Mouse (Mus musculus) left cerebral cortex, postnatal 10 days (tissue): ENCODE results near the gene Dct. TPM values are rescaled to one million over a fixed set of nuclear protein-coding genes. Genes with fewer than 3 reads are reported as not detected.

Source experiments
- DNase-seq, 2 experiments: peaks; one replicate each; pipeline ENCODE4 v3.0.0; 2021 to 2022; ENCODE audit warnings: low spot score in 2 of 2, mixed read lengths in 1 of 2; ENCODE audit errors: extremely low spot score in 1 of 2
- intact Hi-C: fragments of 180-260 bp; cut with DNase I; formaldehyde crosslinking; loops from one replicate; pipeline ENCODE4 v1.15.1; 2025
- total RNA-seq, 2 experiments: library from RNA; stranded (reverse); gene quantifications; 2 replicates each; pipeline ENCODE4 v1.2.3; 2021

The Dct gene
- total RNA-seq: under 1 TPM; 0.18 to 0.21 TPM

DNA sequence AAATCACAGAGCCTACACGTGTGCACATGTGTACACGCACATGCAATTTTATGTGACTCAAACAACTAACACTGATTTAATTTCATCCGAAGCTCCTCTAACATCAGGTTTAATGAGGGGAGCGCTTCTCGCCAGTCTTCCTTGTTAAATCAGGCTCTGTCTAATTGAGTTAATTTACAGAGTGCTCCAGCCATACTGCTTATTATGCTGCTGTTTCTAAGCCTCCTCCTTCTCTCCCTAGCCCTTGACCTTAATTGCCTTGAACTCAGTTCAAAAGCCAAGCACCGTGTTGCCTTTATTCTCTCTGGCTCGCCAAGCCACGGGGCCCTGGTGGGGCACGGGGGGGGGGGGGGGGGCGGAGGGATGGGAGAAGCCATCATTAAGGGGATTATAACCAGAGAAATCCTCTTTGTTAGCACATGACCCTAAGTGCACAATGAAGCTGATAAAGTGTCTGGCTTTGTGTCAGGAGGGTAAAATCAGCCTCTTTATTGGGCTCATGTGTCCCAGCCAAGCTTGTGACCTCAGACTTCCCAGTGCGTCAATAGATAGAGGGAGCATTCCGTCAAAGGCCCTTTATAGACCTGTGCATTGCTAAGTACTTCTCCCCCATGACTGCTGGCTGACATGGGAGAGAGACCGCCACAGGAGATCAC lies at the start of gene Dct:
TSS of gene Dct (minus strand) at position 270 of the 656 bp plus-strand sequence.
- intact Hi-C loops: no loop called here
- no peak for DNase-seq

DNA sequence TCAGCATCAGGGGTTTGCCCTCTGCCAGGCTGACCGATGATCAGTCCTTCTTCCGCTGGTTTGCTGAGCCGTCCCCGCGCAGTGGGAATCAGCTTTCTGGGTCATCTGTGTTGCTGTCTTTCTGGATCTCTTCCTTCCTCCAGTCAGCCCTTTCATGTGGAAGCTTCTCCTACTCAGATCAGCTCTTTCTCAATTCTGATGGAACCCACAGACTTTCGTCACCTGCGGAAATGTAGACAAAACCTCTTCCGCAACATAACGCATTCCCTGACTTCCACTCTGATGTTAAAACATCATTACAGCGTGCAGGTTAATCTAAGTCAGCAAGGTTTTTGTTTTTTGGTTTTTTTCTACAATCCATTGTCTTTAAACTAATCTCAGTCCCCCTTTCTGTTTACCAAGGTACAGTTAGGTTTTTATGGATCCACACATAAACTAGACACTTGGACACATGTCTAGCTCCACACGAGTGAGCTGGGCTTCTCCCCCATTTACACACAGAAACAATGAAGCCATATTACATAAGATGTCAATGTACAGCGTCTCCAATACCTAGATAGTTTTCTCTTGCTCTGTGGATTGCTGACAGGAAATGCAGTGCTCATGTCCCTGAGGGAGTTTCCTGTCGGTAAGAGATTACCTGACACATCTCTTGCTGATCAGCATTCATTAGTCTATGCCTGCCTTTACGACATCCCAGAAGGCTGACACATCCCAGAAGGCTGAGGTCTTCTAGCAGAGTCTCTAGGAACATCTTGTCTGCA lies 49.4 kb upstream of the Dct start:
- DNase-seq: no peak
- intact Hi-C loops: no loop called here

GRCm38 (mm10) chr14:118098265-118098664 lies 46.2 kb upstream of the Dct start:
- intact Hi-C loops: no loop called here
- DNase-seq: no peak

- intact Hi-C loops: no loop called here
- peak in 1 of 2 experiments; percentile 9 for DNase-seq
Measured at GRCm38 (mm10) chr14:118089806-118090392, 37.9 kb upstream of the Dct start.

DNA sequence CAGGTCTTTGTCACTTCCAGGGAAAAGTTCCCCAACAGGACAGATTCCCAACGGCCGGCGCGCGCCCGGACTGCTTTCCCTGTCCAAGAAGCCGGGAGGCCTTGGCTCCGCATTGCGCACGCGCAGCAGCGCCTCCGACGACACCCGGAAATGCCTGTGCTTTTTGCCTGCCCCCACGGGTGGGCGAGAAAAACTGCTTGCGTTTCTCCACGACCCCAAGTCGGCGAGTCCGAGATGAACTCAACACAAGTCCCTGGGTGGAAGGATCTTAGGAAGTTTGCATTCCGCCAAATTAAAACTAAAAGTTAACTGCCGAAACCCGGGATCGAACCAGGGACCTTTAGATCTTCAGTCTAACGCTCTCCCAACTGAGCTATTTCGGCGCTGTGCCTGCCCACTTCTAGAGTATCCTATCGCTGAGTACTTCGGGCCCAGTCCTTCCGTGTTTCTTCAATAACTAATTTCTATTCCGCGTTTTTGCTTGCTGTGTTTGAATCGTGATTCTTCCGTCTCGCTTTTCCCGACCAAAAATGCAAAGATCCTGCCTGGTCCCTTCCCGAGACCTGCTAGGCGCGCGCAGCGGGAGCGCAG lies 37.3 kb upstream of the Dct start:
- peak; percentile 81 to 95 for DNase-seq
- intact Hi-C loops: no loop called here

GRCm38 (mm10) chr14:118088437-118089207 lies 36.6 kb upstream of the Dct start:
- DNase-seq: no peak
- intact Hi-C loops: no loop called here

DNA sequence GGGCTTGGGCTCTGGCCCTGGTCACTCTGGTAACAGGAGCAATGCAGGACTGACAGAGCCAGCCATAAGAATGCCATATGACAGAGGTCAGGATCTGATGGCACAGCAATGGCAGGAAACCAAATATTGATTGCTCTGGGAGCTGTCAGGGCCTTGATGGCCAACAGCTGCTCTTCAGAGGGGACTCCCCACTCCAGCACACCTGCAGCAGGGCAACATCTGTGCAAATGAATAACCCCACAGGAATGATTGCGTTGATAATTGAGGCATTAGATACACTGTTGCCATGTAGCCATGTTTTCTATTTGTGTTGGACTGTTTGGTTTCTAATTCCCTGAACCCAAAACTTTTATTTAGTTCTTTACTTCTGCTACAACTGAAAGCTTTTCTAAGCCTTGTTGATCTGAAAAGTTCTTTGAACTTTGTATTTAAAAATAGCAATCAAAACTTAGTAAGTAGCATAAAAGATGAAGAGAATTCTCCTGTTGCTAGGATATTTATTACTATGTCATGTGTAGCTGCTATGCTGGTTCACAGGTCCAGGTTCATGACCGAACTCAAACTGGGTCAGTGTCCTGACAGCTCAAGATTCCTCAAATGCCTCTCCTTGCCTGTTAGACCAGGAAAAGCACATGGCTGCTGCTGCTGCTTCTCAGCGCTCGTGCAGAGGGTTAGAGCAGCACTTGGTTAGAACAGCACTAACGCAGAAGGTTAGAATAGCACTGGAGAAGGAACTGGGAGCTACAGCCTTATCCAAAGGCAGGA lies 34.4 kb upstream of the Dct start:
- intact Hi-C loops: no loop called here
- DNase-seq: no peak

DNA sequence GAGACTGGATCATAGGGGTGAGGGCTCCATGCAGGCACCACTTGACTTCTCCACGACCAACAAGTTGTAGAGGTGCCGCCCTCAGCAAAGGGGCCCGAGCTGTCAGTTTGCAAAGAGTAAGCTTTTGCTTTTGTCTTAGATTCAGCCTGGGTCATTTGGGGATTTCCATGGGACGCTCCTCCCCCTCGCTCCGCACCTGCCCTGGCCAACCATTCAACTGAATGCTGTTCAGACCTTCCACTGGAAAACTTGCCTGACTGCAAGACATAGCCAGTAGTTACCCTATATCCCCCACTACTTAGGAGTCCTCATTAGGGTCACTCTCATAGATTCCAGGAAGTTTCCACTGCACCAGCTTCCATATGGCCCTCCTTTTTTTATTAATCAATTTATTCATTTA lies 31.8 kb upstream of the Dct start:
- no peak for DNase-seq
- intact Hi-C loops: no loop called here

DNA sequence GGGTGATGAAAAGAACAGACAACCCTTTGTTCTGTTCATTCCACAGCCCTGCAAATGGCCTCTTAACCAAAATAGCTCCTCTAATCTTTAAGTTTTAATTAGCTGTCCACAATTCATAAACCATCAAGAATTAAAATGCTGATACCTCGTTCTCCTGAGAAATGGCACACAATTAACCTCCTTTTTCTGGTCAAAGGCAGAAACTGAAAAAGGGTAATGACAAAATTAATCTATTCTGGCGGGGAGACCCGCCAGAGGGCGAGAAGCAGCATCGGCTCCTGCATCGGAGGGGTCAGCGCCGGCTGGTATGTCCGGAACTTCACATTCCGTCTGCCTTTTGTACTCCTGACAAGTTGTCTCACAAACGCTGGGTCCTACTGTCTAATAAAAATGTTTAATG lies 28.6 kb upstream of the Dct start:
- DNase-seq: no peak
- intact Hi-C loops: no loop called here

DNA sequence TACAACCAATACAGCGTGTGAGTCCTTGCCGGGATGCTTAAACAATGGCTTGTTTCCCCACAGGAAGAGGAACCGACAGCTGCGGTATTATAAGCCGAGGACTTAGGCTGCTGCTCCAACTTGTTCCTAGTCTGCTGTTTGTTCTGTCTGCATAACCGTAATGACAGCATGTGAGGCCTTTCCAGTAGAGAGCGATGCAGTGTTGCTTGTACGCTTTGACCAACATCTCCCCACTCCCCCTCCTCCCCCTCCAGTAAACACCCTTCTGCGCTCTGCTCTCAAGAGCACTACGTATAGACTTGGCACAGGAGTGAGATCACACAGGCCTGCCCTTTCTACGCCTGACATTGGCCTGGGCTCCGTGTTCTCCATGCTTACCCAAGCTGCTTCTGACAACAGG lies 18.1 kb upstream of the Dct start:
- intact Hi-C loops: no loop called here
- DNase-seq: no peak

GRCm38 (mm10) chr14:118069439-118070079 lies 17.5 kb upstream of the Dct start:
- DNase-seq: no peak
- intact Hi-C loops: no loop called here

GRCm38 (mm10) chr14:118061766-118062432 lies 9.9 kb upstream of the Dct start:
- intact Hi-C loops: no loop called here
- DNase-seq: no peak

DNA sequence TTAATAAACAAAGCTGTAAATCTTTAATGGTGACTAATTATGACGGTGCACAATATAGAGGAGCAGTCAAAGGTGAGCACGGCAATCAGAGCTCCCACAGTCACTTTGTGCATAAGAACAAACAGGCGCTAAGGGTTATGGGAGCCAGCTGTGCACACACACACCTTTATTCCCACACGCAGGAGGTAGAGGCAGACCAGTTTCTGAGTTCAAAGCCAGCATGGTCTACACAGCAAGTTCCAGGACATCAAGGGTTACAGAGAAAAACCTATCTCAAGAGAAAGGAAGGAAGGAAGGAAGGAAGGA lies 6.5 kb upstream of the Dct start:
- no peak for DNase-seq
- intact Hi-C loops: no loop called here

DNA sequence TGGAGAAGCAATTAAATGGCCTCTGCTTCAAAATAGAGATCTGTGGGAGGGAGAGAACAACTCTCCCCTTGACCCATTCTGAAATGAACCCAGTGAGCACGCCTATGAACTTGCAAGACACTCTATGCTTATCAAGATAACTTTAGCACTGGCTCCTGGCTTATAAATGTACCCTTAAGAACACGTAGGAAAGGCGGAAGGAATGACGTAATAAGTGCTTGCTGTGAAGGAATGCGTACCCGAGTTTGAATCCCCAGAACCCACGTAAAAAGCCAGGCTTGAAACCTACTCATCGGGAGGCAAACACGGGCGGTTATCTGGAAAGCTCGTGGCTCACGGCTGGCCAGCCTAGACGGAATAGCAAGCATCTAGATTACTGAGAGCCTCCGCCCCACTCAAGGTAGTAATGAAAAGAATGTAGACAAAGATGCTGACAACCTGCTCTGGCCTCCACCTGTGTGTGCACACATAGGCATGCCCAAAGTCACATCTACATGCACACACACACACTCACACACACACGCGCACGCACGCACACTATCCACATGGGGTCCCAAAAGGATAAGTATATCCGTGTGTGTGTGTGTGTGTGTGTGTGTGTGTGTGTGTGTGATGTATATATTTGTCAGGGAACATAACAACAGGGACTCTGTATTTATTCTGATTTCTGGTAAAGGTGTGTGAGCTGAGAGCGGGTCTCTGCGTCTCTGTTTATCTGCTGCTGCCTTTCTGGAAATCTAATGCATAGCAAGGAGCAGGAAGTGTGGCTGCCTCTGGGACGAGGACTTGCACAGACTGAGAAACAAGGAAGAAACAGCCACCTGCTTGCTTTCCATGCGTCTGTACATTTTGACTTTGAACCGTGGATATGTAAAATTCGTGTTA lies 5.9 kb upstream of the Dct start:
- intact Hi-C loops: no loop called here
- no peak for DNase-seq

- no peak for DNase-seq
- intact Hi-C loops: no loop called here
Measured at GRCm38 (mm10) chr14:118052770-118053169, 726 bp upstream of the Dct start.

DNA sequence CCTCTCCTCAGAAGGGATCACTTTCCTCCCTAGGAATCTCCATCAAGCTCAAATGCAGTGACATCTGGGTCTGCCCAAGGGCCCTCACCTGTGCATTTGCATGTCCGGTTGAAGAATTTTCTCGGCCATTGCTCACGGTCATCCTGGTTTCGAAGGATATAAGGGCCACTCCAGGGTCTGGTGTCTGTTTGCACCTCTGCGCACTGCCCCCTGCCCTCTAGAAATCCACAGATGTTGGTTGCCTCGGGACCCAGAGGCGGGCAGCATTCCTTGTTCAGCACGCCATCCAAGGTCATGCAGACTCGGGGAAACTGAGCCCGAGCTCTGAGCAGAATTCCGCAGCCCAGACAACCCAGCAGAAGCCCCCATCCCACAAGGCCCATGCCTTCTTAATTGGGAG lies 648 bp downstream of the Dct start:
- DNase-seq: no peak
- intact Hi-C loops: no loop called here

GRCm38 (mm10) chr14:118050990-118051389 lies 1.1 kb downstream of the Dct start:
- DNase-seq: no peak
- intact Hi-C loops: no loop called here
